Mouse (Mus musculus) erythroblast, embryonic 14.5 days (primary cell): ENCODE data around the gene Ppp1r12c. TPM values are rescaled to one million over a fixed set of nuclear protein-coding genes. Genes with fewer than 3 reads are reported as not detected.
"Not testable (repeated sequence)": the region's sequence is repeated elsewhere in the genome, so short reads cannot be mapped to it uniquely, and the experiment has no call there.

Experiments
- H3K27me3 ChIP-seq: 2 replicates; pipeline ENCODE4 v1.6.1; 2012; ENCODE audit warnings: inconsistent platforms; ENCODE audit not compliant: control insufficient read depth
- H3K36me3 ChIP-seq: 2 replicates; pipeline ENCODE4 v1.6.1; 2012; ENCODE audit warnings: mild to moderate bottlenecking, inconsistent platforms; ENCODE audit not compliant: control insufficient read depth
- H3K4me1 ChIP-seq: 2 replicates; pipeline ENCODE4 v1.6.1; 2012; ENCODE audit warnings: inconsistent platforms; ENCODE audit not compliant: control insufficient read depth
- H3K4me3 ChIP-seq: replicated peaks from 2 replicates; pipeline ENCODE3; 2012; ENCODE audit warnings: moderate library complexity, mild to moderate bottlenecking, inconsistent platforms
- H3K9me3 ChIP-seq: 2 replicates; pipeline ENCODE4 v1.6.1; 2012; ENCODE audit warnings: low read length, inconsistent platforms, mixed read lengths; ENCODE audit not compliant: control insufficient read depth
- GATA1 ChIP-seq: IDR thresholded peaks from 2 replicates; pipeline ENCODE4 v1.6.1; 2012; ENCODE audit warnings: low read length, inconsistent platforms, mixed read lengths
- TAL1 ChIP-seq: IDR thresholded peaks from 3 replicates; pipeline ENCODE4 v1.6.1; 2012; ENCODE audit warnings: low read length, inconsistent platforms, mixed read lengths
- polyA plus RNA-seq: library from polyadenylated mRNA; stranded (reverse); fragments of >175 nt; gene quantifications from 2 replicates; pipeline ENCODE4 v1.2.3, GENCODE M21; 2012

Ppp1r12c gene
- polyA plus RNA-seq, 1 experiment = 10.8 TPM

GRCm38 (mm10) chr7:4532005-4532729 is 30.7 kb upstream of the Ppp1r12c start, which contains the start of gene Dnaaf3:
Gene Dnaaf3, minus strand, starts transcription at chr7:4532453.
- TF ChIP-seq GATA1 = no peak
- peaks cover 5% of the 10 kb centered on the region for H3K4me1 ChIP-seq
- H3K4me3 ChIP-seq = peak within 1 kb of the TSS; percentile 29
- H3K27me3 ChIP-seq = peaks cover 28% of the 10 kb centered on the region
- no peaks in the 10 kb centered on the region for H3K36me3 ChIP-seq
- H3K9me3 ChIP-seq = no peaks in the 10 kb centered on the region

GRCm38 (mm10) chr7:4530166-4530565 is 28.7 kb upstream of the Ppp1r12c start:
- peaks cover 33% of the 10 kb centered on the region for H3K27me3 ChIP-seq
- not testable (repeated sequence) for H3K4me3 ChIP-seq, H3K9me3 ChIP-seq, H3K36me3 ChIP-seq
- peaks cover 19% of the 10 kb centered on the region for H3K4me1 ChIP-seq

GRCm38 (mm10) chr7:4527302-4527689 is 25.8 kb upstream of the Ppp1r12c start:
- H3K4me1 ChIP-seq = peaks cover 23% of the 10 kb centered on the region
- no peak overlapping the region for H3K4me3 ChIP-seq
- H3K9me3 ChIP-seq = no peaks in the 10 kb centered on the region
- peaks cover 23% of the 10 kb centered on the region for H3K27me3 ChIP-seq
- TF ChIP-seq GATA1 (no peak), TAL1 (no peak)
- H3K36me3 ChIP-seq = no peaks in the 10 kb centered on the region

GRCm38 (mm10) chr7:4526341-4527301 is 25.1 kb upstream of the Ppp1r12c start:
- peaks cover 17% of the 10 kb centered on the region for H3K27me3 ChIP-seq
- no peaks in the 10 kb centered on the region for H3K9me3 ChIP-seq
- H3K4me3 ChIP-seq = peak overlapping the region; percentile 44
- no peaks in the 10 kb centered on the region for H3K36me3 ChIP-seq
- peaks cover 23% of the 10 kb centered on the region for H3K4me1 ChIP-seq
- TF ChIP-seq TAL1 = no peak
- no peak for TF ChIP-seq GATA1

- peaks cover 26% of the 10 kb centered on the region for H3K4me1 ChIP-seq
Observed at GRCm38 (mm10) chr7:4524212-4524922, 22.9 kb upstream of the Ppp1r12c start, which contains the start of gene Tnni3. Gene Tnni3, minus strand, starts transcription at chr7:4524229.

GRCm38 (mm10) chr7:4523205-4524130 is 22.0 kb upstream of the Ppp1r12c start:
- TF ChIP-seq TAL1 = no peak
- no peak for TF ChIP-seq GATA1
- H3K36me3 ChIP-seq = no peaks in the 10 kb centered on the region
- peaks cover 23% of the 10 kb centered on the region for H3K27me3 ChIP-seq
- peaks cover 26% of the 10 kb centered on the region for H3K4me1 ChIP-seq
- no peaks in the 10 kb centered on the region for H3K9me3 ChIP-seq
- H3K4me3 ChIP-seq = no peak overlapping the region

More at GRCm38 (mm10) chr7:4524212-4524922, 22.9 kb upstream of the Ppp1r12c start, which contains the start of gene Tnni3:
- not testable (repeated sequence) for H3K9me3 ChIP-seq, H3K4me3 ChIP-seq, H3K36me3 ChIP-seq
- peaks cover 23% of the 10 kb centered on the region for H3K27me3 ChIP-seq

GRCm38 (mm10) chr7:4522292-4522691 is 20.8 kb upstream of the Ppp1r12c start:
- Histone ChIP-seq H3K9me3 (no peaks in the 10 kb centered on the region), H3K4me1 (peaks cover 24% of the 10 kb centered on the region), H3K27me3 (peaks cover 16% of the 10 kb centered on the region), H3K4me3 (no peak overlapping the region), H3K36me3 (no peaks in the 10 kb centered on the region)
- TF ChIP-seq TAL1 (no peak), GATA1 (no peak)
